Mouse (Mus musculus): Measurements from ENCODE around the gene Mbd4. TPM values are rescaled to one million over a fixed set of nuclear protein-coding genes. Genes with fewer than 3 reads are reported as not detected.

Gene Mbd4
- polyA plus RNA-seq (2015; fragmentation: Nextera tagmentation; extraction: Ambion mirVana): 10.9 TPM in 2 replicates

- H3K27ac ChIP-seq: peak within 1 kb of the TSS; percentile 85
- H3K9ac ChIP-seq (ENCODE audit: low read depth, low read length): peak within 1 kb of the TSS; percentile 44; the same call in 1 of the 2 replicates
- peak within 1 kb of the TSS; percentile 60 for H3K4me2 ChIP-seq (ENCODE audit: low read length)
- ATAC-seq (replicated peaks; ENCODE audit: low FRiP score, low read depth) (peak; percentile 98), DNase-seq (ENCODE audit: low spot score) (peak; percentile 100)
- peak; percentile 68 for TF ChIP-seq CTCF (IDR thresholded peaks at IDR 0.05; ENCODE audit: low read depth)
- H3K36me3 ChIP-seq (ENCODE audit: insufficient read depth, low read length): 0 out of 2 replicates have a peak, but pooled peaks cover 7% of the 10 kb centered on the region
- H3K4me3 ChIP-seq (replicated peaks; ENCODE audit: low read depth, low read length): peak within 1 kb of the TSS; percentile 47
- WGBS: under 1% methylated on average over 51 of the region's 51 CpGs
- H3K4me1 ChIP-seq (replicated peaks; ENCODE audit: insufficient read depth, low read length): no peaks in the 10 kb centered on the region; the same call in 1 of the 2 replicates
- no peaks in the 10 kb centered on the region for H3K9me3 ChIP-seq (replicated peaks; ENCODE audit: low read length)
- no peaks in the 10 kb centered on the region for H3K27me3 ChIP-seq (ENCODE audit: insufficient read depth, low read length)
Observed at GRCm38 (mm10) chr6:115853091-115853813, at the start of gene Mbd4, which contains the start of gene Ift122. Gene Mbd4, minus strand, starts transcription at chr6:115853371. Gene Ift122, plus strand, starts transcription at chr6:115853470.

DNA sequence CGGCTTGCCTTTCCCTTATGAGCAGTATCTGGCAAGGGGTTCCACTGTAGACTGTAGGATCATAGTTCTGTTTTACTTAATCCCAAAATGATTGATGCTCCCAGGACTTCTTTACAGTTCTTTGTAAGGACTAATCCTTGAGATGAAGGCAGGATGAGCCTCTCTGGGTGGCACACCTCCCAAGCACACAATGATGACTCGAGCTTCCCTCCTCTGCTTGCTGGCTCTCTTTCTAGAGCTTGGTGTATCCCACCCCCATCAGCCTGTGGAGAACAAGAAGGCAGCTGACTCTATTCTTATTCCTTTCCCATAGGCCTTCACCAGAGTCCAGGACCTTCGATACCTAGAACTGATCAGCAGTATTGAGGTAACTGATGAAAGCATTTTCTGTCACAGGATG lies 49.4 kb upstream of the Mbd4 start:
- no peak for ATAC-seq (replicated peaks; ENCODE audit: low FRiP score, low read depth)
- no peak for TF ChIP-seq CTCF (IDR thresholded peaks at IDR 0.05; ENCODE audit: low read depth)
- Histone ChIP-seq H3K4me3 (replicated peaks; ENCODE audit: low read depth, low read length) (no peak overlapping the region), H3K9ac (ENCODE audit: low read depth, low read length) (no peak overlapping the region), H3K4me1 (replicated peaks; ENCODE audit: insufficient read depth, low read length) (peaks cover 5% of the 10 kb centered on the region; the same call in 1 of the 2 replicates), H3K9me3 (replicated peaks; ENCODE audit: low read length) (no peaks in the 10 kb centered on the region), H3K27me3 (ENCODE audit: insufficient read depth, low read length) (no peaks in the 10 kb centered on the region), H3K27ac (no peak overlapping the region), H3K36me3 (ENCODE audit: insufficient read depth, low read length) (peaks cover 20% of the 10 kb centered on the region), H3K4me2 (ENCODE audit: low read length) (no peak overlapping the region)
- DNase-seq (ENCODE audit: low spot score): no peak
- WGBS: 84% methylated on average over 3 of the region's 3 CpGs

- H3K4me1 ChIP-seq (replicated peaks; ENCODE audit: insufficient read depth, low read length): peaks cover 5% of the 10 kb centered on the region; the same call in 1 of the 2 replicates
- peak overlapping the region; percentile 58 for H3K27ac ChIP-seq
- 70% methylated on average over 8 of the region's 8 CpGs for WGBS
- DNase-seq (ENCODE audit: low spot score) (peak; percentile 82), ATAC-seq (replicated peaks; ENCODE audit: low FRiP score, low read depth) (no peak)
- H3K36me3 ChIP-seq (ENCODE audit: insufficient read depth, low read length): peaks cover 23% of the 10 kb centered on the region
- H3K9ac ChIP-seq (ENCODE audit: low read depth, low read length): no peak overlapping the region
- no peak overlapping the region for H3K4me3 ChIP-seq (replicated peaks; ENCODE audit: low read depth, low read length)
- H3K27me3 ChIP-seq (ENCODE audit: insufficient read depth, low read length): no peaks in the 10 kb centered on the region
- no peaks in the 10 kb centered on the region for H3K9me3 ChIP-seq (replicated peaks; ENCODE audit: low read length)
- TF ChIP-seq CTCF (IDR thresholded peaks at IDR 0.05; ENCODE audit: low read depth): no peak
- H3K4me2 ChIP-seq (ENCODE audit: low read length): no peak overlapping the region
Observed at GRCm38 (mm10) chr6:115901489-115901931, 48.3 kb upstream of the Mbd4 start.

- Histone ChIP-seq H3K9ac (ENCODE audit: low read depth, low read length) (no peak overlapping the region), H3K4me1 (replicated peaks; ENCODE audit: insufficient read depth, low read length) (peaks cover 5% of the 10 kb centered on the region; the same call in 1 of the 2 replicates), H3K27ac (peak overlapping the region; percentile 58), H3K27me3 (ENCODE audit: insufficient read depth, low read length) (no peaks in the 10 kb centered on the region), H3K4me2 (ENCODE audit: low read length) (no peak overlapping the region), H3K36me3 (ENCODE audit: insufficient read depth, low read length) (peaks cover 23% of the 10 kb centered on the region), H3K9me3 (replicated peaks; ENCODE audit: low read length) (no peaks in the 10 kb centered on the region), H3K4me3 (replicated peaks; ENCODE audit: low read depth, low read length) (no peak overlapping the region)
- DNase-seq (ENCODE audit: low spot score): peak; percentile 90
- TF ChIP-seq CTCF (IDR thresholded peaks at IDR 0.05; ENCODE audit: low read depth): peak; percentile 91
- WGBS: 14% methylated on average over 3 of the region's 3 CpGs
- no peak; the same call in 1 of the 2 replicates for ATAC-seq (replicated peaks; ENCODE audit: low FRiP score, low read depth)
Observed at GRCm38 (mm10) chr6:115901062-115901461, 47.9 kb upstream of the Mbd4 start.

DNA sequence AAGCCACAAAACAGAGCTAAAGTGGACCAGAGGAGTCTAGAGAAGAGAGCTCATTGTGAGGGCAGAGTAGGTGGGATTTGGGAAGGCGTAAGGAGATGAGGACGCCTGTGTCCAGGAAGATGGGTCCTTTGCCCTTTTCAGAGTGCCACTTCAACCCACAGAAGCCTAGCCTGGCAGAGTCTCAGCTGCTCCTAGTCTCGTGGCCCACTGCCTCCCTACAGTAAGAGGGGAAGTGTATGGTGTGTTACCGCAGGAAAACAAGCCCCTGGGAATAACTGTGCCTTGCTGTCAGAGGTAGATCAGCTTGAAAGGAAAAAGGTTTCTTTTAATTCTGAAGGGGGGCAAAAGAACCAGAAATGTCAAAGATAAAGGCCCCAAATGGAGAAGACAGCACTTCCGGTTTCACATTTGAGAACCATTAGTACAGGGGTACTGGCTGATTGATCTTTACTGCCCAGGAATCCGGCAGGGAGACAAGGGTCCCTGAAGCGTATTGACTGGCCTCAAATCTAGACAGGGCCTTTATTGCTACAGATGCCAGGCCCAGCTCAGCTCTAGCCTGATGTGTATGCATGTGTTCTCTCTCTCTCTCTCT lies 44.9 kb upstream of the Mbd4 start:
- H3K27ac ChIP-seq: no peak overlapping the region
- DNase-seq (ENCODE audit: low spot score) (no peak), ATAC-seq (replicated peaks; ENCODE audit: low FRiP score, low read depth) (no peak)
- H3K4me3 ChIP-seq (replicated peaks; ENCODE audit: low read depth, low read length): no peak overlapping the region
- no peak for TF ChIP-seq CTCF (IDR thresholded peaks at IDR 0.05; ENCODE audit: low read depth)
- peaks cover 5% of the 10 kb centered on the region; the same call in 1 of the 2 replicates for H3K4me1 ChIP-seq (replicated peaks; ENCODE audit: insufficient read depth, low read length)
- H3K27me3 ChIP-seq (ENCODE audit: insufficient read depth, low read length): no peaks in the 10 kb centered on the region
- H3K4me2 ChIP-seq (ENCODE audit: low read length): no peak overlapping the region
- no peaks in the 10 kb centered on the region for H3K9me3 ChIP-seq (replicated peaks; ENCODE audit: low read length)
- WGBS: 76% methylated on average over 7 of the region's 7 CpGs
- no peak overlapping the region for H3K9ac ChIP-seq (ENCODE audit: low read depth, low read length)
- peaks cover 29% of the 10 kb centered on the region for H3K36me3 ChIP-seq (ENCODE audit: insufficient read depth, low read length)

- Histone ChIP-seq H3K27ac (no peak overlapping the region), H3K27me3 (ENCODE audit: insufficient read depth, low read length) (no peaks in the 10 kb centered on the region), H3K9me3 (replicated peaks; ENCODE audit: low read length) (no peaks in the 10 kb centered on the region), H3K4me1 (replicated peaks; ENCODE audit: insufficient read depth, low read length) (peaks cover 5% of the 10 kb centered on the region; the same call in 1 of the 2 replicates), H3K4me2 (ENCODE audit: low read length) (no peak overlapping the region), H3K9ac (ENCODE audit: low read depth, low read length) (no peak overlapping the region), H3K36me3 (ENCODE audit: insufficient read depth, low read length) (peaks cover 24% of the 10 kb centered on the region; the same call in 1 of the 2 replicates), H3K4me3 (replicated peaks; ENCODE audit: low read depth, low read length) (no peak overlapping the region)
- DNase-seq (ENCODE audit: low spot score) (no peak), ATAC-seq (replicated peaks; ENCODE audit: low FRiP score, low read depth) (no peak)
- TF ChIP-seq CTCF (IDR thresholded peaks at IDR 0.05; ENCODE audit: low read depth): no peak
- WGBS: 77% methylated on average over 4 of the region's 4 CpGs
Observed at GRCm38 (mm10) chr6:115897117-115897516, 43.9 kb upstream of the Mbd4 start.

Measured in kidney, postnatal 0 days (tissue).